Mouse (Mus musculus) kidney, postnatal 10 days (tissue): ENCODE results near the gene Tmem69.

Source experiments
- DNase-seq: peaks from one replicate; pipeline ENCODE4 v3.0.0; 2021; ENCODE audit warnings: mixed read lengths

Gene Tmem69

GRCm38 (mm10) chr4:116555413-116556300, at the start of gene Tmem69:
Tmem69 (minus strand) TSS chr4:116555936.
- DNase-seq: peak; percentile 86

- peak; percentile 93 for DNase-seq
These were observed 41.5 kb upstream of the Tmem69 start for GRCm38 (mm10) chr4:116596978-116597881.

GRCm38 (mm10) chr4:116596379-116596778, 40.6 kb upstream of the Tmem69 start, which contains the start of gene Ccdc17:
Ccdc17 (plus strand) TSS chr4:116596654.
- no peak for DNase-seq

- no peak for DNase-seq
These were observed 40.1 kb upstream of the Tmem69 start for GRCm38 (mm10) chr4:116595793-116596192.

GRCm38 (mm10) chr4:116558151-116558882, 2.6 kb upstream of the Tmem69 start:
- no peak for DNase-seq

GRCm38 (mm10) chr4:116557306-116558121, 1.8 kb upstream of the Tmem69 start, which contains the start of gene Gpbp1l1:
Gpbp1l1 (plus strand) TSS chr4:116557658.
- DNase-seq: peak; percentile 99

GRCm38 (mm10) chr4:116556561-116557305, 997 bp upstream of the Tmem69 start:
- peak; percentile 96 for DNase-seq

- DNase-seq: no peak
These were observed 2.7 kb downstream of the Tmem69 start for GRCm38 (mm10) chr4:116553035-116553434.

GRCm38 (mm10) chr4:116550432-116550831, 5.3 kb downstream of the Tmem69 start:
- no peak for DNase-seq

- no peak for DNase-seq
These were observed 18.0 kb downstream of the Tmem69 start for GRCm38 (mm10) chr4:116537737-116538136.

GRCm38 (mm10) chr4:116536351-116536750, 19.4 kb downstream of the Tmem69 start:
- DNase-seq: no peak

GRCm38 (mm10) chr4:116531109-116531508, 24.6 kb downstream of the Tmem69 start:
- no peak for DNase-seq

- DNase-seq: peak; percentile 98
These were observed 48.1 kb downstream of the Tmem69 start, which contains the start of gene Ipp for GRCm38 (mm10) chr4:116507425-116508218. Ipp (plus strand) TSS chr4:116507549.

- DNase-seq: peak; percentile 17
These were observed 48.8 kb downstream of the Tmem69 start for GRCm38 (mm10) chr4:116506886-116507424.
